Mouse (Mus musculus) cortical plate, adult 2 months (tissue): ENCODE measurements at regions not wholly inside any gene's neighbourhood (a gene's known extent, or its start where the extent isn't known, plus 50 kb on each side); places are given as distances from the start of the nearest gene placed in this dataset.

Experiments used
- CTCF ChIP-seq: fragments of 200-500 bp; IDR thresholded peaks from 2 replicates; pipeline ENCODE4 v1.5.1; 2011; ENCODE audit warnings: mild to moderate bottlenecking, control low read depth, low read length; ENCODE audit not compliant: insufficient read depth; ENCODE audit errors: extremely low read depth
- POLR2A ChIP-seq: fragments of 200-500 bp; IDR thresholded peaks from 2 replicates; pipeline ENCODE4 v1.6.1; 2011; ENCODE audit warnings: mild to moderate bottlenecking, low read length, control low read depth; ENCODE audit not compliant: insufficient read depth; ENCODE audit errors: extremely low read depth

GRCm38 (mm10) chr10:108033317-108033795, 121.4 kb upstream of the Otogl start:
- TF ChIP-seq CTCF (no peak), POLR2A (no peak)
